Mouse (Mus musculus) liver, adult (tissue): ENCODE results near the gene Zfp36l1.
A peak's percentile ranks its signal among the peaks of the same experiment; 100 is the strongest.

ENCODE experiments used
- GATA4 ChIP-seq: IDR thresholded peaks from 2 replicates; pipeline ENCODE4 v1.6.1; 2014; ENCODE audit warnings: mild to moderate bottlenecking, low read length; ENCODE audit not compliant: insufficient replicate concordance

The Zfp36l1 gene

DNA sequence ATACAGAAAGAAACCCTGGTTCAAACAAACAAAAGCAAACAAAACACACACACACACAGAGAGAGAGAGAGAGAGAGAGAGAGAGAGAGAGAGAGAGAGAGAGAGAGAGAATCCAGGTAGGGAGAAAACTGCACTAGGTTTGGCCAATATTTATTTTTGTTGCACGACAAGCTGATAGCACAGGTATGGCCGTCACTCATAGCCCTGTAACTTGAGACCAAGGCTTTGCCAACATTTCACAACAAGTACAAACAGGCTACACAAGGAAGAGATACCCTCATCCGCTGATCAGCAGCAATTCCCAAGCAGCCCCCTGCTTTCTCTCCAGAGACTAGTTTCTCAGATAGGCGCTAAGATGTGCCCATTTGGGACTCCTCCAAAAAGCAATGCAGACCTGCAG lies 9.7 kb downstream of the Zfp36l1 start:
- TF ChIP-seq GATA4 = peak; percentile 90

DNA sequence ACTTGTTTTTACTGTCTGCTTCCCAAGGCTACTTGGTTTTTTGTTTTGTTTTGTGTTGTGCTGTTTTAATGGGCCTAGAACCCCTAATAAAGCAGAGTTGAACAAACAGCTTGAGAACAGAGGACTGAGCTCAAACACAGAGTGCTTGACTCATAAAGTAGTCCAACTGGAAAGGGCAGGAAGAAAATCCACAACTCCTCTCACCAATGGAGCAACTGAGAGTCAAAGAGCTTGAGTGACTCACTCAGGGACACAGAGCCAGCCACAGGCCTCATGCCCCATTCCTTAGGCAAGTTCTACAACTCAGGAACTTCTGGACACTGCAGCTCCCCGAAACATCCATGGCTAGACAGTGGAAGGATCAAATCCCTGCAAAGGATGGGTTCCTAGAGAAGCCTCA lies 14.0 kb downstream of the Zfp36l1 start:
- TF ChIP-seq GATA4 = no peak

DNA sequence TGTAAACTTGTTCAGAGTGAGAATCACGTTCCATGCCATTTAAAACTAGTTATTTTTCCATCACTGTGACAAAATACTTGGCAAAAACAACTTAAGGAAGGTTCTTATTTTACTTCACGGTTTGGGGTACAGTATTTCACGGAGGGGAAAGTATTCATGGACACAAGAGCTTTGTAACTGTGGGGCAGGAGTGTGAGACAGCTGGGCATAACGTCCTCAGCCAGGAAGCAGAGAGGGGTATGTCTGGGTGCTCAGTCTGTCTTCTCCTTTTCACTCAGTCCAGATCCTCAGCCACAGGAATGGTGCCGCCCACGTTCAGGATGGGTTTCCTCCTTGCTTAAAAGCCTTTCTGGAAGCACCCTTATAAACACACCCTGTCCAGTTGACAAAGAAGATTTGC lies 16.1 kb downstream of the Zfp36l1 start:
- TF ChIP-seq GATA4 = no peak

DNA sequence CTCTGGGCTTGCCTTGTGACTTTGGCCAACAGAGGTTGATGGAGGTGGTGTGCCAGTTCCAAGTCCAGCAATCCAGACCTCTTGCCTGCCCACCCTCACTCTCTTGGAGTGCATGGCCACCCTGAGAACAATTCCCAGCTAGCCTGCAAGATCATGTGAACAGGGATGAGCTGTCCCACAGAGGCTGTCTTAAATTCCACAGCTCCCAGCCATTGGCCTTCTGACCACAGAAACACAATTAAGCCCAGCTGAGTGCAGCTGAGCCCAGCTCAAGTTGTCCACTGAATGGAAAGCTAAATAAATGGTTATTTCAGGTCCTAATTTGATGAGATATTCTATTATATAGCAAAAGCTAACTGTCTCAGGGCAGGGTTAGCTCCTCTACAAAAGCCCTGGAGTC lies 20.0 kb downstream of the Zfp36l1 start:
- no peak for TF ChIP-seq GATA4

DNA sequence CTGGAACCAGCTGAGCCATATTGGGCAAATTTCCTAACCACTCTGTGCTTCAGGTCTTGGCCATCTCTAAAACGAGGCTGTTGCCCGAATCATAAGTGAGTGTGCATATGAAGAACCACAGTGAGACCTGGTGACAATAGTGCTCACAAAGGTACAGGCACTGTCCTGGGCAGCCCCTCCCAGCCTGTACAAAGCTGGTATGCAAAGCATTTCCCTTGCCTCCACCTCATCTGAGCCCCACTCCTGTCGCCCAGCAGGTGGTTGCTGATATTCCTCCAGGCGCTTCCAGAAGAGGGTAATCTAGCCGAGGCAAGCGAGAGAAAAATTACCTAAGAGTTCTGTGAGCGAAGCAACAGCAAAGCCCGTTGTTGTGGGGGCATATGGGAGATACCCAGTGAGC lies 21.7 kb downstream of the Zfp36l1 start:
- TF ChIP-seq GATA4 = no peak

DNA sequence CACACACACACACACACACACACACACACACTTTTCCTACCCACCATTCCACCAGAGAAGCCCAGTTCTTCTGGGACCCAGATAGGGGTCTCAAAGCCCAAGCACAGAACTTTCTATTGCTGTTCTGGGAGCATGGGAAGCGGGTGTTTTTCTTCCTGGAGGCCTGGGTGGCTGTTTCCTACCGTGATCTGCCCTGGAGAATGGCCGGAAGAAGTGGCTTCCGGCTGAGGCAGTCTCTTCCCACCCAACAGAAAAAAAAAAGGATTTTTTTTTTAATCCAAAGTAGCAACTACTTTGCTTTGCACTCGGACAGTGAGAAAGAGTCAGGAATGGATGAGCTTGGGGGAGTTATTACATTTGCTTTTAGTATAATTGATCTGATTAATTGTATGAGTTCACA lies 22.3 kb downstream of the Zfp36l1 start:
- TF ChIP-seq GATA4 = no peak

DNA sequence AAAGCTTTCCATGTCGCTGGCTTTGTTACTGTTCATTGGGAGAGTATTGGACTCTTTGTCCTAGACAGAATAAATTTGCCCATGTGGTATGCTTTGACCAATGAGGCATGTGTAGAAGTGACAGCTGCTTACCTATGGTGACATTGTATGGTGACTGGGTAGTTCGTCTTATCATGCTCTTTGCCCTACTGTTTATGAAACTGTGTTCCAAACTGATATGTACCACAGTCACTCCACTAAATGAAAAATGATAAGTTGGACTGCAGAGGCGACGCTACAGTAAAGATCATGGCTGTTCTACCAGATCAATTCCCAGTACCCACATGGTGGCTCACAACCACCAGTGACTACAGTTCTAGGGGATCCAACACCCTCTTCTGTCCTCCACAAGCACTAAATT lies 24.7 kb downstream of the Zfp36l1 start:
- TF ChIP-seq GATA4 = no peak

DNA sequence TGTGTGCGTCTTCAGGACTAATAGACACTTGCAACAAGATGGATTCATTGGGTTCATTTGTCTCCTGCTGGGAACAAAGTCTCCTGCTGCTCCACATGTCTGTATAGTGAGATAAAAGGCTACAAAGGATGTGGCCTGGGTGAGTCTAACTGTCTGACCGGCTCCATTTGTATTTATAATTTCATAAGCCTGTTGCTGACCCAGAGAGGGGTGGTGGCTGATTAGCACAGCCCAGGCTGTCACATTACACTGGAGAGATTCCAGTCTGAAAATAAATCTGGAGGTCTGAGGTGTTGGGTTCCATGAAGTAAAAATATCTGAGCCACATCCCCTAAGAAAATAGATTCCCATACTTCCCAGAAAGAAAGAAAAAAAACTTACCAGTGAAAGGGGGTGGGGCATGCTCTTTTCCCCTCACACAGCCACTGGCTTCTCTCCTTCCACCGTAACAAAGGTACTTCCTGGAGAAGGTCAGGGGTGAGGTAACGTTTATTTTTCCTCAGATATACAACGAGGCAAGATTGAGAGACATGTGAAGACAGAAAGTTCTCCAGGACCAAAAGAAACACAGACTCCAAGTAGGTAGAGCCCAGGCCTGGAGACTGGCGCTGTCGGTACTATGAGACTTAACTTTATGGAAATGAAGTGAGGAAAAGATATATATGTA lies 28.2 kb downstream of the Zfp36l1 start:
- no peak for TF ChIP-seq GATA4

DNA sequence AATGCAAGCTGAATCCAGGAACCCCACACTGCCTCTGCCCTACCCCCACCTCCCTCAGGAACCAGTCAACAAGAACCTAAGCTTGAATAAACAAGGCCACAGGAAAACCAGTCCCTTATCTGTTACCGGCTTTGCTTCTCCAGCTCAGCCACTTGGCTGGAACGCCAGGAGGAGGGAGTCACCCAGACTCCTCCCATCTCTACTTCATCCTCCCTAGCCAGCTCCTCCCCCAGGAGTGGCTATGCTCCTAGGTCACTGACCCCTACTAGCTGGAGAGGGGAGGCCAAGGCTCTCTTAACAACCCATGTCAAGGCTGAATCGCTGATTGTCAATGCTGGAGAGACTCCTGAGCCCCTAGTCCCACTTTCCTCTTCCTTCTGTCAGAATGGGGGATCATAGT lies 28.9 kb downstream of the Zfp36l1 start:
- peak; percentile 97 for TF ChIP-seq GATA4

DNA sequence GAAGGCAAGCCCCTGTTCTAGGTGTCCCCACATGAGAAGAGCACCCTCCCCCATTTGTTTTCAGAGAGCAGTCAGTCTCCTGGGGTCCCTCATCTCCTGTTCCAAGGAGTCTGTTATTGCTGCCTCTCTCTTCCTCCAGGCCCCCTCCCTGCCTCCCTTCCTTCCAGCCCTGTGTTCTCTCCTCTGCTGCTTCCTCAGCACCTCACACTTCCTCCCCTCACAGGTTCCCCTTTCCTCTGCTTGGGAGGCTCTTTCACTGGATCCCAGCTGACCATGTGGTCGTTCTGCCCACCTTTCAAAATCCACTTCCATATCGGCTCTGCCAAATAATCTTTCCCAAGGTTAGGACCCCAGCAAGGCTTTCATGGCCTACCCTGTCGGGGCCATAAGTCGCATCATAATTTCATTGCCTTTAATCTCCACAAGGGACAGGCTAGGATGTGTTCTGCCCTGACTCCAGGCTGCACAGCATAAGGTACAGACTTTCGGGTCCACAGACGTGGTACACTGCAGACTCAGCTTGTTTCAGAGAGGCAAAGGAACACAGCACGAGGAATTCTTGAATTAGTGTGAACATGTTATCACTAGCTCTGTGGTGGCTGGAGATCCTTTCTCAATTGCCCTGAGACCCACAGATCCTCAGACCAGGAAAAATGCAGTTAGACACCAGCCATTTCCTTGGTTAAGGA lies 29.5 kb downstream of the Zfp36l1 start:
- TF ChIP-seq GATA4 = no peak

DNA sequence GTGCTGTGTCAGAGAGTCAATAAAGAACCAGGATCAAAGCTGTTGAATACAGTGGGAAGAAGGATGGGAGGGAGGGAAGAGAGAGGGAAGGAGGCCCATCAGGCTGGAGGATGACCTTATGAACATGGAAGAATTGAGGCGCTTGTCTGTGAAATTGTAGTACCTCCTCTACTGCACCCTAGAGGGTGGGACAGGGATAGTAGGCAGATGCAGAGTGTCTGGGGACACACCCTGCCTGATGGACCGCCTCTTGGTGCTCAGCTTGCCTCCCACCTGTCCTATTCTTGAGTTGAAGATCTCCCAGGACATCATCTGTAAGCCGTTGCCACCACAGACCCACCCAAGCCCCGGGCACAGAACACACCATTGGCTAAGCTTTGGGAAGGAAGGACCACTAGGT lies 30.1 kb downstream of the Zfp36l1 start:
- no peak for TF ChIP-seq GATA4

DNA sequence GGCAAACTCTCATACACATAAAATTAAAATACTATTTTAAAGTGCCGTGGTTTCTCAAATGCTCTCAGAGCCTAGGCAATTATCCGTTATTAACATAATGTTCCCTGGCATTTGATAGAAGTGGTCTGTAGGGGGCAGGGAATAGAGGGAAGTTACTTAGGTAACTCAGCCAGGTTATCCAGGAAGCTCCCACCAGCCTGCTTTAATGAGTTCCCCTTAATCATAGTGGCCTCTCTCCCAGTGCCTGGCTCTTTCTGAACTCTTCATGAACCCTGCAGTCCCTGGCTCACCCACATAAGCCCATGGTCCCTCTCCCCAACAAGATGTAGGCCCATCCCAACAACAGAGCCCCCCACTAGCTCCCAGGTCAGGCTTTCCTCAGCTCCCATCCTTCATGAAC lies 31.4 kb downstream of the Zfp36l1 start:
- TF ChIP-seq GATA4 = no peak

DNA sequence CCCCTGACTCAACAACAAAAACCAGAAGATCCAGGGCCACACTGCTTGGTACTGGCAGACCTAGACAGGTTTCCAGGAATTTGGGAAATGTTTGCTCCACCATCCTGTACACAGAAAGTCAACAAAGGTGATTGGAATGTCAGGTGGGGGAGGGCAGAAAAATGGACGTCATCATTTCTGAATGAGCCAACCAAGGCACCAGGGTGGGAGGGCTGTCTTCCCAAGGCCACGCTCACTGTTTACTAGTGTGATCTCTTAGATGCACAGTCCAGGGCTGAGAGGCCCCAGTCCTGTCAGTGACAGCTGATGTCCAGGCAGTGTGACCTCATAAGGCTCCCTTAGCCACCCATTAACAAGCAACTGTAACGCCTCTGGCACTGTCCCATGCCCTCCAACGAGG lies 32.9 kb downstream of the Zfp36l1 start:
- peak; percentile 42; the same call in 1 of the 2 replicates for TF ChIP-seq GATA4

DNA sequence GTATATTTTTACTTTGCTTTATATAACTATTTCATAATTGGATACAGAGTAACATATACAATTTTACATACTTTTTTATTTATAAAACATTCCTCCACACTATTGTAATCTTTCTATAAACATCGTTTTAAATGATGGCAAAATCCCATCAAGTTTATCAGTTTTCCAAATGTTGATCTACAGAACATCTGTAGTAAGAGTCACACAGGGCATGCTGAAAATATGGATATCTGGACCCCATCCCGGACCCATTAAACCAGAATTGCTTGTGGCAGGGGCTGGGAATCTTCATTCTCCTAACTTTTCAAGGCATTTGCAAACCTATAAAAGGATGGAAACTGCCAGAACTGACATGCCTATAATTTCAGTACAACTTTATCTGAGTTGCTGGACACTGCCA lies 38.5 kb downstream of the Zfp36l1 start:
- no peak for TF ChIP-seq GATA4

DNA sequence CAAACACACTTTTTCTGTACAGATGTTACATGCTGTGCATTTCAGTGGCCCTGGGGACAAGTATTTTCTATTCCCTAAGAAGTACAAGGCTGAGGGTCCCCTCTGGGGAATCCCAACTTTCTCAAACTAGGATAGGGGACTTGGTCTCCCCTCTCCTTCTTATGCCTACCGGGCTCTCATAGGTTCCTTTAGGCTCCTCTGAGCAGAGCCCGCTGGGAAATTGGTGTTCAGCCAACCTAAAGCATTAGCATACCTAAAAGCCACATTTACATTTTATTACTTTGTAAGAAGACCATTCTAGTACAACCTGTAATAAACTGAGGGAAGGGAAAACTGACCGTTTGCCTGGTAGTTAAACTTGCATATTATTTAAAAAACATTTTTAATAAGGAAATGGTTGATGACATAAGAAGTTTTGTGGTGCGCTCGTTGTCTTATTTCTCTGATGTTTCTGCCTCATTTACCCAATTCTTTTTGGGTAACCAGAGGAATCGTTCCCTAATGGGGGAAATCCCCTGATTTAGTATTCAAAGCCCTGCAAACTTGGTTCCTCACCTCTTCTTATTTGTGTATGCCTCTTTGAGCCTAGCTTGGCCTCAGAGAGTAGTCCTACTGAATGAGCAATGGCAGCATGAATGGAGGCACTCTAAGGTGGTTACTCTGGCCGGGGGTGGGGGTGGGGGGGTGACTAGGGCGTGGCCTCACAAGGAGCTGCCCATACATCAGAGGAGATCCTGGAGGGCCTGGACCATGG lies 42.1 kb downstream of the Zfp36l1 start:
- TF ChIP-seq GATA4 = no peak

DNA sequence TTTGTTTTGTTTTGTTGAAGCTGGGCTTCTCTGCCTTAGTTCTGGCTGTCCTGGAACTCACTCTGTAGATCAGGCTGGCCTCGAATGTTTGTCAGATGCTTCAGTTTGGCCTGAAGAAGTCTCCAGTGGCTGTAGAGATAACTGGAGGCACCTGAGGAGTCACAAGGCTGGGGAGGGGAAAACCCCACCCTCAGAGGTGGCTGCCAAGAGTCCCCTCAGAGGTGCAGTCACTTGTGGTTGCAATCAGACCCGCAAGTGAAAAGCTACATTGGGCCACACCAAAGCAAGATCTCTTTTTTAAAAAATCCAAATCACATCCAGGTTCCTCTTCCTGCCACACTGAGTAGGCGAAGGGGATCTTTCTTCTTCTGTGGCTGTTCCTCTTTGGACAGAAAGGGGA lies 43.8 kb downstream of the Zfp36l1 start:
- TF ChIP-seq GATA4 = no peak
